Comparison of ENCODE assay signal across 15 mouse cellular contexts in the genomic region with DNA sequence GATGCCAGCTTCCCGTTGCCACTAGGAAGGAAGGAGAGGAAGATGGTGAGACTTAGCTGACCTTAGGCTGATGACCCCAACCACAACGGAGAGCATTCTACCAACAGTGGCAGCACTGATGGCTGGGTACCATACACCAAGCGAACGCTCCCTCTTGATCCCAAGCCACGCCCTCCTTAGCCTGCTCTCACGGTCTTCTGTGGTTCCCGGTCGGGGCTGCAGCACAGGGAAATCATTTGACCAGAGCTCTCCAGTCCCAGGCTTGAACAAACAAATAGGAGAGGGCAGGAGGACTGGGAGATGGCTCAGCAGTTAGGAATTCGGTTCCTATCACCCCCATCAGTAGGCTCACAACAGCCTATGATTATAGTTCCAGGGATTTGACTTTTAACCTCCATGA.
"Had no signal": no experiment of that assay in that cellular context is flagged by ENCODE, and none has a peak within 500 bp of the region (broad histone marks: within the 10 kb centered on the region; RNA-seq: fewer than 3 reads in every experiment).

No protein-coding gene starts in this region.

- H3K4me2 ChIP-seq: limb, embryonic 13.5 days; midbrain, embryonic 15.5 days; neural tube, embryonic 13.5 days had no signal

- H3K27me3 ChIP-seq: limb, embryonic 13.5 days; midbrain, embryonic 15.5 days; neural tube, embryonic 13.5 days had no signal

- H3K4me3 ChIP-seq: limb, embryonic 13.5 days; midbrain, embryonic 10.5 days; midbrain, embryonic 15.5 days; neural tube, embryonic 13.5 days had no signal

- H3K9me3 ChIP-seq: limb, embryonic 13.5 days; midbrain, embryonic 10.5 days; midbrain, embryonic 15.5 days; neural tube, embryonic 13.5 days had no signal

- ATAC-seq: midbrain, embryonic 15.5 days had no signal

- H3K36me3 ChIP-seq: limb, embryonic 13.5 days; midbrain, embryonic 10.5 days; midbrain, embryonic 15.5 days; neural tube, embryonic 13.5 days had no signal

- DNase-seq: kidney, adult 11 months; kidney, adult 9 months; kidney, postnatal 36 days; layer of hippocampus, adult 9-11 months; layer of hippocampus, postnatal 36 days; lung, adult 2 months; lung, postnatal 4 days; retina, postnatal 1 day; thymus, postnatal 36 days had no signal

- H3K4me1 ChIP-seq: limb, embryonic 13.5 days had no signal

- H3K9ac ChIP-seq: limb, embryonic 13.5 days; liver, embryonic 14.5 days; midbrain, embryonic 15.5 days; neural tube, embryonic 13.5 days had no signal

- H3K27ac ChIP-seq: kidney, postnatal 0 days; limb, embryonic 13.5 days; liver, embryonic 14.5 days; midbrain, embryonic 15.5 days had no signal
